Mouse (Mus musculus): Measurements from ENCODE around the gene Fgf4.

DNA sequence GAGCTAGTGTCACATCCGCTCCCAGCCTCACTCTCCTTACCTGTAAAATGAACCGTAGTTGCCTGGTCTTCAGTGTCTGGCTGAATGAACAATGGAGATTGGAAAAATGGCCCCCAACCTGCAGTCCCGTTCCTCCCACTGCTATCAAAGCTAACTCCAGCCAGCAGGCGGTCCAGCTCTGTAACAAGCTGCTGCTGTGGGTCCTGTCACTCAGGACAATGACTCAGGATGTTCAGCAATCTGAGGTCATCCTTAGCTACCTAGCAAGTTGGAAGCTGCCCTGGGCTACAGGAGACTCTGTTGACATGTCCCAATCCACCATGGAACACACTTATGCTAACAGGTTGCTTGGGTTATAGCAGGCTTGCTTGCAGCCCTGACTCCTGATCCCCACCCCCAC lies 26.0 kb downstream of the Fgf4 start:
- TF ChIP-seq TCF12 (IDR thresholded peaks at IDR 0.05; ENCODE audit: low read depth, low read length) (no peak), CTCF (IDR thresholded peaks at IDR 0.05 in 2 of 3, conservative IDR thresholded peaks at IDR 0.05 in 1 of 3; ENCODE audit: control insufficient read depth in 1 of 3, insufficient read depth in 1 of 3, low read depth in 2 of 3, low read length in 3 of 3, poor library complexity in 1 of 3, severe bottlenecking in 1 of 3) (no peak), TBP (IDR thresholded peaks at IDR 0.05; ENCODE audit: low read depth, low read length) (no peak), EP300 (IDR thresholded peaks at IDR 0.05; ENCODE audit: low read depth in 1 of 2, low read length in 2 of 2) (no peak), POLR2A (IDR thresholded peaks at IDR 0.05; ENCODE audit: control insufficient read depth in 1 of 2, insufficient read depth in 1 of 2, low read depth in 1 of 2, low read length in 2 of 2, poor library complexity in 1 of 2) (no peak), HCFC1 (IDR thresholded peaks at IDR 0.05; ENCODE audit: low read depth, low read length) (no peak), POLR2AphosphoS2 (IDR thresholded peaks at IDR 0.05; ENCODE audit: low read length) (no peak), GATA1 (IDR thresholded peaks at IDR 0.05; ENCODE audit: low read depth, low read length) (no peak), SMC3 (IDR thresholded peaks at IDR 0.05; ENCODE audit: low read depth, low read length) (no peak)
